Mouse (Mus musculus): ENCODE measurements around the gene Gm45713. TPM values are rescaled to one million over a fixed set of nuclear protein-coding genes. Genes with fewer than 3 reads are reported as not detected.
"Not testable (repeated sequence)": the region's sequence is repeated elsewhere in the genome, so short reads cannot be mapped to it uniquely, and the experiment has no call there.

Gene Gm45713
- not detected in 2 replicates for polyA plus RNA-seq (2016; fragmentation: Nextera tagmentation; extraction: Ambion mirVana)

DNA sequence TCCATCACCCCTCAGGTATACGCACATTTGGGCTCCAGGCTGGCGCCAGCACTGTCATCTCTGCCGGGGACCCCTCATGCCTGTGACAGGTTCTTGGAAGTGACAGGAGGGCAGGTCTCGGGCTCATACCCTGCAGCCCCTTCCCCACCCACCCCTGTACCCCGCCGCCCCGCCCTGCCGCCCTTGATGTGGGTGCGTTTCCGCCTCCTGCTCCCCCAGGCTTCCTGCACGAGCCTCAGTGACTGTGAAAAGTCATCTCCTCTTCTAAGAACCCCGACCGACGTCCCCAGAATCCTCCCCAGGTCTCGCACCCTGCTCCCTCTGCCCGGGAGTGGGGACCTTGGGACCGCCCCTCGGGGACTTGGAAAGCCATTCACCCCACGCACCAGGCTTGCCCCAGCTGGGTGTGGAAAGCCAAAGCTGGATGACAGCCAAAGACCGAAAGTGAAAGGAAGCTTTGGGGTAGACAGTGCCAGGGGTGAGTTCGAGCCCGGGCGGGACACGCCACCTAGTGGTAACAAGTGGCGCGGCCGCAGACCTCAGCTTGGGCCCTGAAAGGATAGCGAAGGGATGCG, at the start of gene Gm45713, which contains the start of gene Flt3l:
TSS of gene Gm45713 (minus strand) at position 239 of the 575 bp plus-strand sequence.
TSS of gene Flt3l (minus strand) at position 440 of the 575 bp plus-strand sequence.
- 2% methylated on average over 29 of the region's 29 CpGs for WGBS
- H3K27me3 ChIP-seq (ENCODE audit: low read depth, poor library complexity, severe bottlenecking): peaks cover 36% of the 10 kb centered on the region
- H3K4me3 ChIP-seq: peak within 1 kb of the TSS; percentile 57
- H3K27ac ChIP-seq: peak within 1 kb of the TSS; percentile 56
- 0 out of 2 replicates have a peak, but pooled peaks cover 4% of the 10 kb centered on the region for H3K36me3 ChIP-seq
- peaks cover 13% of the 10 kb centered on the region for H3K4me1 ChIP-seq
- peak; percentile 88 for DNase-seq (ENCODE audit: low spot score)
- no peaks in the 10 kb centered on the region for H3K9me3 ChIP-seq (replicated peaks)

DNA sequence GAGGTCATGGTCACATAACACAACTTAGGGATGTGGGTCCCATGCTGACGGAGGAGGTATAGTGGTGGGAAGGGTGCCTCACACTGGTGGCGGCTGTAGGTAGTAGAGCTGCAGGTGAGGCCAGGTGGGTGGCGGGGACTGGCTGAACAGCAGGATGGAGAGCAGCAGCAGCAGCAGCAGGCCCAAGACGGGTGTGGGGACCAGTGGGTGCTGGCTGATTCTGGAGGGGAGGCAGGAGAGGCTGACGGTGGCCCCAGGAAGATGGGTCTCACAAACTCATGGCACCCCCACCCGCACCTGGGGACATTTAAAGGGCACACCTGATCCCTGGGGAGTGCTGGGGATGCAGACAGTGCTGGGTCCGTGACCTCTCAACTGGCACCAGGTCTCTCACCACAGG, 47.6 kb upstream of the Gm45713 start:
- WGBS: 71% methylated on average over 7 of the region's 7 CpGs
- no peak for DNase-seq (ENCODE audit: low spot score)
- peaks cover 100% of the 10 kb centered on the region for H3K27me3 ChIP-seq (ENCODE audit: low read depth, poor library complexity, severe bottlenecking)

DNA sequence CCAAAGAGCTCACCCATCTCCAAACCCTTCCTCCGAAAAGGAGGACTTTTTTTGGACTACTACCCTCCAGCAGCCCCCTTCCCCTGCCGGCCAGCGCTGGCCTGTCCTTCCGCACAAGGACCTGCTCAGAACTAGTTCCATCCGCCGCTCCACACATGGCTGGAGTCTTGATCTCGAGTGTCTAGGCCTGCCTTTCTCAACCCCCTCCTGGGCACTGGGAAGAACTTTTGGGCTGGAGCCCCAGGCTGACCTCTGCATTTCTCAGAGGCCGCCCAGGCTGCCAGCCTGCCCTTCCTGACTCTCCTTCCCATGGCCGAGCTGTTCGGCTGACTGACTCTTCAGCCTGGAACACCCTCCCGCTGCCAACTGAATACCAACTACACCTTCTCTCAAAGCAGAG, 46.6 kb upstream of the Gm45713 start:
- H3K9me3 ChIP-seq (replicated peaks): no peaks in the 10 kb centered on the region
- no peak overlapping the region for H3K27ac ChIP-seq
- 19% methylated on average over 11 of the region's 11 CpGs for WGBS
- peak overlapping the region; percentile 41 for H3K4me3 ChIP-seq
- no peaks in the 10 kb centered on the region for H3K36me3 ChIP-seq
- peaks cover 51% of the 10 kb centered on the region for H3K4me1 ChIP-seq
- peaks cover 100% of the 10 kb centered on the region for H3K27me3 ChIP-seq (ENCODE audit: low read depth, poor library complexity, severe bottlenecking)
- no peak for DNase-seq (ENCODE audit: low spot score)

More for the DNA sequence above, 47.6 kb upstream of the Gm45713 start:
- Histone ChIP-seq H3K27ac (no peak overlapping the region), H3K36me3 (no peaks in the 10 kb centered on the region), H3K4me1 (peaks cover 54% of the 10 kb centered on the region), H3K9me3 (replicated peaks) (no peaks in the 10 kb centered on the region), H3K4me3 (no peak overlapping the region)

DNA sequence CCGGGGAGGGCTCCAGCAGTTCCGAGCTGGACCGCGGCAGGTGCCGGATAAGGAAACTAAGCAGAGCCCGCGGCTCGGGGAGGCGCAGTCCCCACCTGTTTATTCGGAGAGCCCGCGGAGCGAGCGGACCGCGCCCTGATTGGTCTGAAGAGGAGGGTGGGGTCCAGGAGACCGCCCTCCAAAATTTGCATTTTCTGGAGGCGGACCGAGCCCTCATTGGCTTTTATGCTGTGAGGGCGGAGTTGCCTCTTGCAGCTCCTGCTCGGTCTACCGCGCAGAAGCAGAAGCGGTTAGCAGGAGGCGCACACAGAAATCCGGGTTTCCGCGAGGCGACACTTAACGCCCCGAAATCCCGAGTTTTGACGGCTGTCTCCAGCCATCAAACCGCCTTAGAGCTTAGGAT, 46.2 kb upstream of the Gm45713 start:
- H3K9me3 ChIP-seq (replicated peaks): no peaks in the 10 kb centered on the region
- peak overlapping the region; percentile 41 for H3K4me3 ChIP-seq
- no peaks in the 10 kb centered on the region for H3K36me3 ChIP-seq
- H3K27ac ChIP-seq: no peak overlapping the region
- under 1% methylated on average over 34 of the region's 34 CpGs for WGBS
- peak; percentile 90 for DNase-seq (ENCODE audit: low spot score)
- H3K4me1 ChIP-seq: peaks cover 51% of the 10 kb centered on the region
- H3K27me3 ChIP-seq (ENCODE audit: low read depth, poor library complexity, severe bottlenecking): peaks cover 100% of the 10 kb centered on the region

DNA sequence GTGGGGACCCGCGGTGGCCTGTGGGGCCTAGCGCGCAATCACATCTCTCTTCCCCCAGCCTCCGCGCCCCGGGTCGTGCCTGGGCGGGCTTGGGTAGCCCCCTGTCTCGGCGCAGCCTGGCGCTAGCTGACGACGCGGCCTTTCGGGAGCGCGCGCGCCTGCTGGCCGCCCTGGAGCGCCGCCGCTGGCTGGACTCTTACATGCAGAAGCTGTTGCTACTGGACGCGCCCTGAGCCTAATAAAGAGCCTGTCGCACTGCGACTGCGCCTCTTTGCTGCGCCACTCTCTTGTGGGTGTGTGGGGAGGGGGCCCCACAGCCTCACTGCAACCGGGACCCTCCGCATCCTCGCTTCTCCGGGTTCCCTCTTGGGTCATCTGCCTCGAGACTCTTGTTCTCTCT, 45.5 kb upstream of the Gm45713 start:
- Histone ChIP-seq H3K36me3 (no peaks in the 10 kb centered on the region), H3K27me3 (ENCODE audit: low read depth, poor library complexity, severe bottlenecking) (peaks cover 100% of the 10 kb centered on the region), H3K27ac (no peak overlapping the region), H3K9me3 (replicated peaks) (no peaks in the 10 kb centered on the region), H3K4me1 (peaks cover 45% of the 10 kb centered on the region), H3K4me3 (peak overlapping the region; percentile 30)
- no peak for DNase-seq (ENCODE audit: low spot score)
- WGBS: 5% methylated on average over 35 of the region's 35 CpGs

DNA sequence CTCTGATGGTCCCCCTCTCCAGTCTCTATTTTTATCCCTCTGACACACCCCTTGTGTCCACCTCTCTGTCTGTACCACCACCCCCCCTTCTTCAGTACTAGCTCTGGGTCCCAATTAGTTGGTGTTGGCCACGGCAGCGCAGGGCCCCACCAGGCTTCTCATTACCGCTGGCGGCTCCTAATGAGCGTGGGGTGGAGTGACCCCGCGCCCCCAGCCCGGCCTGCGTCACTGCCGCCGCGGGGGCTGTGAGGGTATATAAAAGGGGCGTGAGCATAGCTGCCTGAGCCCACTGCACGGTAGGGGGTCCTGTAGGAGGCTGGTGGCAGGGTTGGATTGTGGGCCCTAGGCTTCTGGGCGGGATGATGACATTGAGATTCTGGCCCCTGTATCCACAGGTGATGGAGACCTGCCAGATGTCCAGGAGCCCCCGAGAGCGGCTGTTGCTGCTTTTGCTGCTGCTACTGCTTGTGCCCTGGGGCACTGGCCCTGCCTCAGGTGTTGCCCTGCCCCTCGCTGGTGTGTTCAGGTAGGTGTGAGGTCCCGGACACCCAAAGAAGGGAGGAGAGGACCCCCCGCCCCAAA, 45.0 kb upstream of the Gm45713 start, which contains the start of gene Pth2:
TSS of gene Pth2 (plus strand) at position 100 of the 582 bp plus-strand sequence.
- Histone ChIP-seq H3K4me3 (peak within 1 kb of the TSS; percentile 30), H3K9me3 (replicated peaks) (no peaks in the 10 kb centered on the region), H3K27me3 (ENCODE audit: low read depth, poor library complexity, severe bottlenecking) (peaks cover 100% of the 10 kb centered on the region), H3K36me3 (no peaks in the 10 kb centered on the region), H3K4me1 (peaks cover 45% of the 10 kb centered on the region), H3K27ac (no peak within 1 kb of the TSS)
- 16% methylated on average over 20 of the region's 20 CpGs for WGBS
- no peak for DNase-seq (ENCODE audit: low spot score)

DNA sequence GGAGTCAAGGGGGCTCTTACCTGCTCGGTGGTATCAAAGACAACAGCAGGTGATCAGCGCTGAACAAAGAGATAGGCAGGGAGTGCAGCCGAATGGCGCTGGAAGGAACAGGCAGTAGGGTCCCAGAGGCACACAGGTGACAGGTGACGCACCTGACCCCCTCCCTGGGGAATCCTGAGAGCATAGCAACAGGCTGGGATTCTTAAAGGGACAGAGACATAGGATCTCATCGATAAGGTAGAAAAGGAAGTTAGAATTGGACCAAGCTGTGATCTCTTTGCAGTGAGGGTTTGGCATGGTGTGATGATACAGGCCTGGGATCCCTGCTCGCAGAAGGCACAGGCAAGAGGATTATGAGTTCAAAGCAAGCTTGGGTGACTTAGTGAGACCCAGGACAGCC, 43.4 kb upstream of the Gm45713 start, which contains the start of gene Gfy:
TSS of gene Gfy (minus strand) at position 101 of the 400 bp plus-strand sequence.
- 22% methylated on average over 7 of the region's 7 CpGs for WGBS
- Histone ChIP-seq H3K4me3 (no peak within 1 kb of the TSS), H3K9me3 (replicated peaks) (no peaks in the 10 kb centered on the region)

DNA sequence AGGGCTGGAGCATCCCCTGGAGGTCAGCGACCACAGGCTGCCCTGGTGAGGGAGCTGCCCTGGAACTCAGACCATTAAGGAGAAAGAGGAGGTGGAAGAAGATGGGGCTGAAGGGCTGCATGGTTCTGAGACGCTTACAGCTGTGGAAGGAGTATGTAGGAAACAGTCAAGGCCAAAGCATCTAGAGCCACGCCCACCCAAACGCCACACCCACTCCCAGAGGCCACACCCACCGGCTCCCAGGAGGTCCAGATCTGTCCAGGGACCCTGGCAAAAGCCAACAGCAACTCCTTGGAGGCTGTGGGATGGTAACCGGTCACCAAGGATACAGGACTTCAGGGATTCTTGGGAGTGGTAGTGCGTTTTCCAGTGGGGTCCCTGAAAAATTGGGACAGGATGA, 42.5 kb upstream of the Gm45713 start:
- Histone ChIP-seq H3K9me3 (replicated peaks) (no peaks in the 10 kb centered on the region), H3K27me3 (ENCODE audit: low read depth, poor library complexity, severe bottlenecking) (peaks cover 99% of the 10 kb centered on the region), H3K27ac (no peak overlapping the region), H3K4me3 (no peak overlapping the region), H3K4me1 (peaks cover 42% of the 10 kb centered on the region), H3K36me3 (no peaks in the 10 kb centered on the region)
- WGBS: 29% methylated on average over 7 of the region's 7 CpGs
- DNase-seq (ENCODE audit: low spot score): no peak

More for the DNA sequence above, 43.4 kb upstream of the Gm45713 start, which contains the start of gene Gfy:
- DNase-seq (ENCODE audit: low spot score): no peak
- Histone ChIP-seq H3K36me3 (no peaks in the 10 kb centered on the region), H3K27ac (no peak within 1 kb of the TSS), H3K4me1 (peaks cover 44% of the 10 kb centered on the region), H3K27me3 (ENCODE audit: low read depth, poor library complexity, severe bottlenecking) (peaks cover 100% of the 10 kb centered on the region)

DNA sequence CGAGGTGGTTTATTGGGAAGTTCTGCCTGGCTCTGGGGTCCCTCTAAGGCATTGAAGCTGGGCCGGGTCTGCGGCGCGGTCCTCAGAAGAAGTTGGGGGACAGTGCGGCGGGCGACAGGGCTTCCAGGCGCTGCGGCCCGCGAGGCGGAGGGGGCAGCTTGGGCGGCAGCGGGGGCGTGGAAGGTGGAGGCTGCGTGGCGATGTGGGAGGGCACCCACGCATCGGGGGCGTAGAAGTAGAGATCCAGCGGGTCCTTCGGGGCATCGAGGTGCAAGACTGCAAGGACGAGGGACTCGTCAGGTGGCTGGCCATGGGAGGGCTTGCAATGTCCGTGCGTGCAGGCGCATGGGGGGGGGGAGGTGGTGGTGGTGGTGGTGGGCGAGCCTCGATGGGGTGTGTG, 40.3 kb upstream of the Gm45713 start:
- Histone ChIP-seq H3K9me3 (replicated peaks) (no peaks in the 10 kb centered on the region), H3K4me1 (peaks cover 26% of the 10 kb centered on the region), H3K4me3 (peak overlapping the region; percentile 40), H3K27me3 (ENCODE audit: low read depth, poor library complexity, severe bottlenecking) (peaks cover 98% of the 10 kb centered on the region), H3K27ac (peak overlapping the region; percentile 26; the same call in 1 of the 2 replicates), H3K36me3 (no peaks in the 10 kb centered on the region)
- peak; percentile 46 for DNase-seq (ENCODE audit: low spot score)
- 3% methylated on average over 31 of the region's 31 CpGs for WGBS

DNA sequence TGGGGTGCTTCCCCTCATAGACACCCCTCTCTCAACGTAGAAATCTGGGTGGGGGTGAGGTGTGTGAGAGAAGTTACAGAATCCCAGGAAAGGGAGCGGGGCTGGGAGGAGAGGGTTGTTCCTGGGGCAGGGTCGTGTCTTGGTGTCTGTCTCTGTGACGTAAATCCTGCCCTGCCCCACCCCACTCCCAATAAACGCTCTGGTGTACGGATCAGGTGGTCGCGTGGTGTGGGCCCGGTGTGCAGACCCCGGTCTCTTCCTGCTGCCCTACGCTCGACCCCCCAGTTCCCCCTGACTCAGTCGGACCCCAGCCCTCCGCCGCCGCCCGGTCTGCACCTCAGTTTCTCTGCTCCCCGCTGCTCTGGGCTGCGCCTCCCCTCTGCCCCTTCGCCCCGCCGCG, 39.9 kb upstream of the Gm45713 start:
- Histone ChIP-seq H3K27me3 (ENCODE audit: low read depth, poor library complexity, severe bottlenecking) (peaks cover 98% of the 10 kb centered on the region), H3K9me3 (replicated peaks) (no peaks in the 10 kb centered on the region), H3K36me3 (no peaks in the 10 kb centered on the region), H3K4me3 (peak overlapping the region; percentile 40), H3K4me1 (peaks cover 22% of the 10 kb centered on the region), H3K27ac (peak overlapping the region; percentile 26; the same call in 1 of the 2 replicates)
- WGBS: 2% methylated on average over 23 of the region's 23 CpGs
- DNase-seq (ENCODE audit: low spot score): no peak

DNA sequence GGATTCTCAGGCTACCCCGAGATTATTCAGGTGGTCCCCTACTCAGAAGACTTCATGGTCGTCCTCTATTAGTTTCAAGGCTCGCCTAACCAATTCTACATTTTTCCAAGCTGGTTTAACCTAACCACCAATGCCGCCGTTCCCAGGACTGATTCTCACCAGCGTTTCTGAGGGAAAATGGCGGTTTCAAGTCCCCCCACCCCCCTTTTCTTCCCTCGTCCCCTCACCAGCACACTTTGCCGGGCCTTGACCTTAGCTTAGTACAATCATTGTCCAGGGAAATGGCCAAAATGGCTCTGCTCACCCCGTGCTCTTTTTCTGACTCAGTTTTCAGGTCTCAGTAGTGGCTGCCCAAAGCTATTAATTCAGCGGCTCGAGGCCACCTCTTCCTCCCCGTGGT, 39.4 kb upstream of the Gm45713 start:
- H3K27ac ChIP-seq: no peak overlapping the region
- no peaks in the 10 kb centered on the region for H3K36me3 ChIP-seq
- H3K4me1 ChIP-seq: peaks cover 17% of the 10 kb centered on the region
- H3K4me3 ChIP-seq: peak overlapping the region; percentile 40; the same call in 1 of the 2 replicates
- WGBS: 3% methylated on average over 13 of the region's 13 CpGs
- H3K9me3 ChIP-seq (replicated peaks): peaks cover 5% of the 10 kb centered on the region; the same call in 1 of the 2 replicates
- H3K27me3 ChIP-seq (ENCODE audit: low read depth, poor library complexity, severe bottlenecking): peaks cover 98% of the 10 kb centered on the region
- peak; percentile 51 for DNase-seq (ENCODE audit: low spot score)

DNA sequence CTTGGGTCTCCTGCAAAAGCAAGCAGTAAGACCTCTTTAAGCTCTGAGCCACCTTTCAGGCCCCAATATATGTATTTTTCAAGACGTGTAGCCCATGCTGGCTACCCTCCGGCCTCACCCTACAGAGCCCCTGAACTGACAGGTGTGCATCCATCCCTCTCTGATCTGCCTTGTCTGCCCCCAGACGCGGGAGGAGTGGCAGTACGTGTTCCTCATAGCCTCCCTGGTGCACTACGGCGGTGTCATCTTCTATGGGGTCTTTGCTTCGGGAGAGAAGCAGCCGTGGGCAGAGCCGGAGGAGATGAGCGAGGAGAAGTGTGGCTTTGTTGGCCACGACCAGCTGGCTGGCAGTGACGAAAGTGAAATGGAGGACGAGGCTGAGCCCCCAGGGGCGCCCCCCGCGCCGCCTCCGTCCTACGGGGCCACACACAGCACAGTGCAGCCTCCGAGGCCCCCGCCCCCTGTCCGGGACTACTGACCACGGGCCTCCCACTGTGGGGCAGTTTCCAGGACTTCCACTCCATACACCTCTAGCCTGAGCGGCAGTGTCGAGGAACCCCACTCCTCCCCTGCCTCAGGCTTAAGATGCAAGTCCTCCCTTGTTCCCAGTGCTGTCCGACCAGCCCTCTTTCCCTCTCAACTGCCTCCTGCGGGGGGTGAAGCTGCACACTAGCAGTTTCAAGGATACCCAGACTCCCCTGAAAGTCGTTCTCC, 38.7 kb upstream of the Gm45713 start:
- peak overlapping the region; percentile 29 for H3K4me3 ChIP-seq
- peaks cover 17% of the 10 kb centered on the region for H3K4me1 ChIP-seq
- peak; percentile 47 for DNase-seq (ENCODE audit: low spot score)
- peaks cover 3% of the 10 kb centered on the region; the same call in 1 of the 2 replicates for H3K36me3 ChIP-seq
- H3K9me3 ChIP-seq (replicated peaks): peaks cover 12% of the 10 kb centered on the region
- H3K27ac ChIP-seq: no peak overlapping the region
- 6% methylated on average over 28 of the region's 29 CpGs for WGBS
- peaks cover 98% of the 10 kb centered on the region for H3K27me3 ChIP-seq (ENCODE audit: low read depth, poor library complexity, severe bottlenecking)

DNA sequence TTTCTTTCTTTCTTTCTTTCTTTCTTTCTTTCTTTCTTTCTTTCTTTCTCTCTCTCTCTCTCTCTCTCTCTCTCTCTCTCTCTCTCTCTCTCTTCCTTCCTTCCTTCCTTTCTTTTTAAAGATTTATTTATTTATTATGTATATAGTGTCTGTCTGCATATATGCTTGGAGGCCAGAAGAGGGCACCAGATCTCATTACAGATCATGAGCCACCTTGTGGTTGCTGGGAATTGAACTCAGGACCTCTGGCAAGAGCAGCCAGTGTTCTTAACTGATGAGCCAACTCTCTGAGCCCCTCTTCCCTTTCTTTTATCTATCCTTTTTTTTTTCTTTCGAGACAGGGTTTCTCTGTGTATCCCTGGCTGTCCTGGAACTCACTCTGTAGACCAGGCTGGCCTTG, 37.7 kb upstream of the Gm45713 start:
- not testable (repeated sequence) for H3K27ac ChIP-seq; H3K36me3 ChIP-seq; H3K4me3 ChIP-seq; DNase-seq (ENCODE audit: low spot score)
- H3K9me3 ChIP-seq (replicated peaks): peaks cover 21% of the 10 kb centered on the region
- H3K27me3 ChIP-seq (ENCODE audit: low read depth, poor library complexity, severe bottlenecking): peaks cover 98% of the 10 kb centered on the region
- 60% methylated on average over 1 of the region's 1 CpGs for WGBS
- peaks cover 17% of the 10 kb centered on the region for H3K4me1 ChIP-seq
